Mouse (Mus musculus) heart, adult 2 months (tissue): ENCODE data around the gene Arxes2. TPM values are rescaled to one million over a fixed set of nuclear protein-coding genes. Genes with fewer than 3 reads are reported as not detected.
"Not testable (repeated sequence)": the region's sequence is repeated elsewhere in the genome, so short reads cannot be mapped to it uniquely, and the experiment has no call there.

Experiments used
- DNase-seq, 2 experiments: peaks; one replicate each; pipeline ENCODE4 v3.0.0; 2021
- H3K27ac ChIP-seq: fragments of 200-600 bp; 2 replicates; pipeline ENCODE4 v1.8.1; 2022
- H3K27me3 ChIP-seq: fragments of 200-500 bp; 2 replicates; pipeline ENCODE4 v1.6.1; 2012; ENCODE audit warnings: mild to moderate bottlenecking, low read length, inconsistent platforms, mixed read lengths; ENCODE audit not compliant: control insufficient read depth, insufficient read depth
- H3K36me3 ChIP-seq: fragments of 200-500 bp; 2 replicates; pipeline ENCODE4 v1.6.1; 2012; ENCODE audit warnings: low read length, inconsistent platforms; ENCODE audit not compliant: control insufficient read depth, insufficient read depth
- H3K4me1 ChIP-seq: fragments of 200-500 bp; 2 replicates; pipeline ENCODE4 v1.6.1; 2011; ENCODE audit warnings: low read length; ENCODE audit not compliant: control insufficient read depth, insufficient read depth
- H3K4me3 ChIP-seq: fragments of 200-600 bp; 2 replicates; pipeline ENCODE4 v1.8.1; 2022
- H3K79me2 ChIP-seq: fragments of 200-500 bp; replicated peaks from 2 replicates; pipeline ENCODE4 v1.6.1; 2012; ENCODE audit warnings: mild to moderate bottlenecking, inconsistent platforms, low read length, moderate library complexity, mixed read lengths; ENCODE audit not compliant: control insufficient read depth, insufficient read depth
- H3K9ac ChIP-seq: fragments of 200-500 bp; 2 replicates; pipeline ENCODE4 v1.6.1; 2012; ENCODE audit warnings: low read depth, mild to moderate bottlenecking, control low read depth, inconsistent platforms, low read length, mixed read lengths
- CTCF ChIP-seq: fragments of 200-600 bp; IDR thresholded peaks from 2 replicates; pipeline ENCODE4 v1.8.1; 2022; ENCODE audit warnings: antibody characterized with exemption, mild to moderate bottlenecking, moderate library complexity
- EP300 ChIP-seq: fragments of 200-500 bp; IDR thresholded peaks from 2 replicates; pipeline ENCODE4 v1.6.1; 2011; ENCODE audit warnings: low read depth, low read length, control low read depth; ENCODE audit not compliant: insufficient read depth
- POLR2A ChIP-seq: fragments of 200-500 bp; IDR thresholded peaks from 2 replicates; pipeline ENCODE4 v1.6.1; 2011; ENCODE audit warnings: mild to moderate bottlenecking, low read depth, low read length, control low read depth; ENCODE audit not compliant: insufficient read depth
- WGBS: fragments of 180-500 bp; shearing (Covaris S2); methylation state at CpG from one replicate; pipeline ENCODE4 v1.1.7; 2018; 5-methylcytosine and 5-hydroxymethylcytosine counted together
- intact Hi-C: fragments of 180-260 bp; cut with DNase I; formaldehyde crosslinking; loops from one replicate; pipeline ENCODE4 v1.15.1; 2025
- polyA plus RNA-seq: library from polyadenylated mRNA; depleted of rRNA; stranded (reverse); fragments of >200 nt; gene quantifications from 2 replicates; pipeline ENCODE4 v1.2.3, GENCODE M21; 2012
- total RNA-seq, 2 experiments: library from RNA; stranded (reverse); gene quantifications; 2 replicates each; pipeline ENCODE4 v1.2.3; 2021

Gene Arxes2
- total and polyA plus RNA-seq, 3 experiments, result 1.4 to 3.2 (median 1.6) TPM

DNA sequence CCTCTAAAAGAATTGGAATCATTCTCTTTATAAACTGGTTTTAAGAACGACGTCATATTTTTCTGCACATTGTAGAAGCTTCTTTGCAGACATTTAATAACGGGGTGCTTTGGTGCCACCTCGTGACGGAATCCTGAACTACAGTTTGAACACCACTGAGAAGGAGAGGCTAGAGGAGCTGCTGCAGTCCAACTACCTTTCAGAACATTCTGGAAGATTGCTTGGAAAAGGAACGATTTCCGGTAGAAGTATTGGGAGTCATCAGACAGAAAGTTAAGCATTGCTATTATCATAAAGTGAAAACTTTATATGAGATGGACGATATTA is 18.4 kb upstream of the Arxes2 start:
- Histone ChIP-seq H3K27ac (no peak overlapping the region), H3K9ac (no peak overlapping the region), H3K36me3 (no peaks in the 10 kb centered on the region), H3K79me2 (no peaks in the 10 kb centered on the region), H3K4me1 (no peaks in the 10 kb centered on the region), H3K27me3 (no peaks in the 10 kb centered on the region), H3K4me3 (no peak overlapping the region; the same call in 1 of the 2 replicates)
- intact Hi-C loops, result no loop called here
- no peak for TF ChIP-seq EP300
- peak; percentile 84 for TF ChIP-seq CTCF
- 17% methylated on average over 8 of the region's 8 CpGs for WGBS
- peak; percentile 39 to 77 for DNase-seq

DNA sequence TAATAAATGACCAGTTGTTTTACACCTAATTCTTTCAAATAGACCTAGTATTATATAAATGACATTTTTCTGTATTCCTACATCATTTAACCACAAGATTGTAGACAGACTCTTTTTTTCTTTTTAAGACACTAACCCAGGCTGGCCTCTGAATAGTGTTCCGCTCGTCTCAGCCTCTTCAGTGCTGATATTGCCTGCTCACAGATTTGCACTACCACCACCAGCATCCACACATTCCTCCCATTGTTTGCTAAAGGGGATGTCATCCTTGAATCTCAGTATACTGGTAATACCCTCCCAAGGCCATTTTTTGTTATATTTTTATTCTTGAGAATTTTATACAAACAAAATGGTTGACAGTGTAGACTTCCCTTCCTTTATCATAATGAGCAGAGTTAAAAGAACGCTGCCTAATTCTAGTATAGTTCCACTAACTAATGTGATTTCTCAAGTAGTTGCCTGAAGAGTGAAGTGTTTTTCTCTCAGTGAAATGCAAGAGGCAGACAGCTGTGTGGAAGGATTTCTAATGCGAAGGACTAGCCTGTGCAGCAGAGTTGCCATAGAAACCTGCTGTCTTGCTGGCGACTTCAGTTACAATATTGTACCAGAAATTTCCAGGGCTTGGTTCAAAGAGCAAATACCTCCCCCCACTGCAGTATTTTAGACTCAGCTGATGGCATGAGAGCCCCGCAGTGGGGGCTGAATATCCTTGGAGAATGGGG is 8.9 kb upstream of the Arxes2 start:
- Histone ChIP-seq H3K27me3 (no peaks in the 10 kb centered on the region), H3K36me3 (no peaks in the 10 kb centered on the region), H3K79me2 (no peaks in the 10 kb centered on the region), H3K4me3 (no peak overlapping the region), H3K9ac (no peak overlapping the region), H3K27ac (no peak overlapping the region), H3K4me1 (no peaks in the 10 kb centered on the region)
- WGBS, result 74% methylated on average over 6 of the region's 6 CpGs
- no peak for DNase-seq
- TF ChIP-seq CTCF (no peak), POLR2A (no peak), EP300 (no peak)
- intact Hi-C loops, result no loop called here

GRCm38 (mm10) chrX:135986267-135986666 is 7.4 kb upstream of the Arxes2 start:
- TF ChIP-seq EP300, result no peak
- no peak for TF ChIP-seq CTCF
- no peak for TF ChIP-seq POLR2A
- Histone ChIP-seq H3K4me3 (no peak overlapping the region), H3K9ac (no peak overlapping the region), H3K27ac (no peak overlapping the region), H3K27me3 (no peaks in the 10 kb centered on the region), H3K36me3 (no peaks in the 10 kb centered on the region), H3K4me1 (no peaks in the 10 kb centered on the region), H3K79me2 (no peaks in the 10 kb centered on the region)
- WGBS, result 91% methylated on average over 3 of the region's 3 CpGs
- intact Hi-C loops, result no loop called here
- DNase-seq, result no peak

- Histone ChIP-seq H3K4me3 (no peak overlapping the region), H3K27ac (no peak overlapping the region), H3K79me2 (no peaks in the 10 kb centered on the region), H3K36me3 (no peaks in the 10 kb centered on the region), H3K27me3 (no peaks in the 10 kb centered on the region), H3K4me1 (no peaks in the 10 kb centered on the region), H3K9ac (no peak overlapping the region)
- no peak for TF ChIP-seq CTCF
- no peak for TF ChIP-seq POLR2A
- no peak for TF ChIP-seq EP300
- WGBS, result 54% methylated on average over 2 of the region's 2 CpGs
- no peak for DNase-seq
- intact Hi-C loops, result no loop called here
Measured at GRCm38 (mm10) chrX:135990661-135991060, 3.0 kb upstream of the Arxes2 start.

DNA sequence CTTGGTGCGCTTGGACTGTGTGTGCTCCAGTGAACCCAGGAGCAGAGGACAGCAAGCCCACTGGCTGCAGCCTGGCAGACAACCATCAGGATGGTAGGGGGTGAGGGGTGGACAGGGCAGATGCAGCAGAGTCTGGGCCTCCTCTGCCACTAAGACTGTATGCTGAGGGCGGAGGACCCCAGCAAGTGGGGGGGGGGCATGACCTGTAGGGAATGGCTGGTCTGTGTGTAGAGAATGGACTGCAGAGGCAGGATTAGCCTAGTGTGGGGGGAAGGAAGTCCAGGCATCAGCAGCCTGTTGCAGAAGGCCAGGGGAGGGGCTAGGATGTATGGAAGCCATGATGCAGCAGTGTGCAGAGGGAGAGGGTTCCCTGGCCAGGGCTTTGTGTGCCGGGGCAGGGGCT is 431 bp upstream of the Arxes2 start:
- DNase-seq, H3K79me2 ChIP-seq, H3K27ac ChIP-seq, H3K4me3 ChIP-seq, H3K9ac ChIP-seq, H3K27me3 ChIP-seq, intact Hi-C loops, H3K36me3 ChIP-seq, H3K4me1 ChIP-seq: not testable (repeated sequence)
- 78% methylated on average over 2 of the region's 3 CpGs for WGBS

DNA sequence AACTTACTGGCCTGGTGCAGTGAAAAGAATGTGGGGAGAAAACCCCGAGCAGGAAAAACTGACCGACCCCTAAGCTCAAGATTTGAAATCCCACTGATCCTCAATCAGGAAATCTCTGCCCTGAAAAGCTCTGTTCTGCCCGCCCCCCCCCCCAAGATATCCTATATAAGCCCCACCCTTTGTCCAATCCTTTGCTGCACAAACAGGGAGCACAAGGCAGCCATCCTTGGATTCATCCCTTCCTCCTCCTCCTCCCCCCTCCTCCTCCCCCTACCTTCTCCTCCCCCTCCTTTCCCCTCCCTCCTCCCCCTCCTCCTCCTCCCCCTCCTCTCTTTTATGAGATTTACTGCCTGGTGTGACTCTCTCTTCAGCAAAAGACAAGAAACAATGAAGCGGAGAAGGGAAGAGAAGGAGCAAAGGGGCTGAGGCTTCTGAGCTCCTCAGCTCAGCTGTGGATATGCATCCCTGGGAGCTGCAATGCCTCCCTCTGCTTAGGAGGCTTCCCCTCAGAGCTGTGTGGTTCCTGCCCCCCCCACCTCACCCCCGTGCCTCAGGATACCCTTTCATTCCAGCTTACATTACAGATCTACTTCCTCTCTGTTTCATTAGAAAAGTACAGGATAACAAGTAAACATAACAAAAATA is 13.7 kb downstream of the Arxes2 start:
- H3K27ac ChIP-seq, result no peak overlapping the region
- no peaks in the 10 kb centered on the region for H3K4me1 ChIP-seq
- WGBS, result 31% methylated on average over 4 of the region's 5 CpGs
- H3K27me3 ChIP-seq, result no peaks in the 10 kb centered on the region
- no peaks in the 10 kb centered on the region for H3K79me2 ChIP-seq
- H3K36me3 ChIP-seq, result no peaks in the 10 kb centered on the region
- intact Hi-C loops, result no loop called here
- no peak overlapping the region for H3K9ac ChIP-seq
- no peak for DNase-seq
- TF ChIP-seq EP300 (no peak), CTCF (no peak), POLR2A (no peak)
- no peak overlapping the region for H3K4me3 ChIP-seq

- no peak for DNase-seq
- no peaks in the 10 kb centered on the region for H3K27me3 ChIP-seq
- no peak overlapping the region for H3K27ac ChIP-seq
- 27% methylated on average over 2 of the region's 2 CpGs for WGBS
- TF ChIP-seq POLR2A (no peak), CTCF (no peak), EP300 (no peak)
- no peaks in the 10 kb centered on the region for H3K36me3 ChIP-seq
- H3K9ac ChIP-seq, result no peak overlapping the region
- H3K4me1 ChIP-seq, result no peaks in the 10 kb centered on the region
- intact Hi-C loops, result no loop called here
- H3K4me3 ChIP-seq, result no peak overlapping the region
- H3K79me2 ChIP-seq, result no peaks in the 10 kb centered on the region
Measured at GRCm38 (mm10) chrX:136014392-136014791, 20.8 kb downstream of the Arxes2 start.
